Mouse (Mus musculus) macrophage (primary cell): ENCODE data around the gene Hmgcs2. TPM values are rescaled to one million over a fixed set of nuclear protein-coding genes. Genes with fewer than 3 reads are reported as not detected.
A peak's percentile ranks its signal among the peaks of the same experiment; 100 is the strongest.

Source experiments
- H3K27ac ChIP-seq: fragments of 350-480 bp; formaldehyde crosslinking; 2 replicates; pipeline ENCODE4 v1.9.0; 2021
- H3K36me3 ChIP-seq: fragments of 350-480 bp; formaldehyde crosslinking; 2 replicates; pipeline ENCODE4 v1.9.0; 2021; ENCODE audit errors: inconsistent target
- H3K4me3 ChIP-seq: fragments of 350-480 bp; formaldehyde crosslinking; 2 replicates; pipeline ENCODE4 v1.9.0; 2021; ENCODE audit errors: inconsistent target
- H3K79me2 ChIP-seq: fragments of 350-480 bp; formaldehyde crosslinking; 2 replicates; pipeline ENCODE4 v1.9.0; 2021; ENCODE audit errors: inconsistent target
- WGBS: methylation state at CpG from one replicate; pipeline ENCODE4 v1.1.7; 2026; ENCODE audit warnings: inconsistent platforms; ENCODE audit not compliant: missing documents; 5-methylcytosine and 5-hydroxymethylcytosine counted together
- polyA plus RNA-seq: library from polyadenylated mRNA; stranded (reverse); fragments of 250-400 nt; gene quantifications from 3 replicates; pipeline ENCODE4 v1.2.4, GENCODE M21; 2018; ENCODE audit warnings: inconsistent platforms

Hmgcs2 gene
- polyA plus RNA-seq, 1 experiment from 2014 or later: not detected

GRCm38 (mm10) chr3:98301761-98302160, 21.5 kb downstream of the Hmgcs2 start:
- no peaks in the 10 kb centered on the region for H3K79me2 ChIP-seq
- no peak overlapping the region for H3K27ac ChIP-seq
- H3K36me3 ChIP-seq: no peaks in the 10 kb centered on the region
- H3K4me3 ChIP-seq: no peak overlapping the region
- WGBS: 93% methylated on average over 3 of the region's 3 CpGs

DNA sequence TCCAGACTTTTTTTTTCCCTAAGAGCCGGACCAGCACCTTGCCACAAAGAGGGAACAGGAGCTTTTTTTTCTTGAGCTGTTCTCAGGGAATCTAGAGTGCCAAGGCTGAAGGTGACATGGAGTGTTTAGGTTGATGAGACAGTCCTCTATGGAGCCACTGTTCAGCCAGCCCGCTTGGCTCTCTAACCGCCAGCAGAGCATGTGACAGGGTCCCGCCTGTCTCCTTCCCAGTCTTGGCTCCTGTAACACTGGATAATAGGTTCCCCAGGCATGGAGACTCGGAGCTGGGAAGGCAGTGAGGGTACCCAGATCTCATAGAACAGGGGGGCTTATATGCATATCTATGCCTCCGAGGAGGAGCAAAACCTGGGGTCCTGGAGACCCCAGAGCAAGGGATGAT, 28.4 kb downstream of the Hmgcs2 start:
- no peak overlapping the region for H3K27ac ChIP-seq
- H3K36me3 ChIP-seq: no peaks in the 10 kb centered on the region
- H3K79me2 ChIP-seq: no peaks in the 10 kb centered on the region
- 91% methylated on average over 6 of the region's 6 CpGs for WGBS
- no peak overlapping the region for H3K4me3 ChIP-seq

DNA sequence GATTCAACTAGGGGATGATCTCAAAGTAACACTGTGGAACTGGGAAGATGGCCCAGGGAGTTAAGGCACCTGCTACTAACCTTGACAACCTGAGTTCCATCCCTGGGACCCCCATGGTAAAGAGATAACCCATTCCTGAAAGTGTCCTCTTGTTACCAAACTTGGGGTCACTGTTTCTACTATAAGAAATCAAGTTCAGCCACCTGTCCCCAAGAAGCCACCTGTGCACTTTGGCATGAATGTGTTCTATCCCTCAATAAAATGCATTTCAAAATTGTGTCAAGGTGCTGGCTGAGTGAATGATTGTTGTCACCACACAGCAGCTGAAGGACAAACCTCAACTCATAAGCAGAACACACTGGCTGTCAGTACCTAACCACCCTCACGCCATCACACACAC, 30.2 kb downstream of the Hmgcs2 start:
- no CpG with 5 or more reads among the region's 1 CpGs for WGBS

DNA sequence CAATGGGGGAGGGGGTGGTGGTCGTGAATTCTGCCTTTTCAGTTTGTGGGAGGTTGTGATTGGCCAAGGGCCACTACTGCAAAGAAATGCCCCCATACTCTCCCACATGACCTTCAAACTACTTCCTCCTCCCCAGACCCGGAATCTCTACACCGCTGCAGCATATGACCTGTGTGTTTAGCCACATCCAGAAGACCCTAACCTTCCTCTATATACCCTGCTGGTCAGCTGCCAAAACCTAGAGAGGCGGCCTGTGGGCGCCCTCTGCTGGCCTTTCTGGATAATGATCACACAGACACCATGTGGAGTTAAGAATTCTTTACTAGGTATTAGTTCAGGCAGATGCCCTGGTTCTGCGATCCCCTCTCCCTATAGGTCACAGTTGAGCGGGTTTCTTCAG, 32.6 kb downstream of the Hmgcs2 start:
- no peak overlapping the region for H3K27ac ChIP-seq
- no peak overlapping the region for H3K4me3 ChIP-seq
- H3K79me2 ChIP-seq: no peaks in the 10 kb centered on the region
- no peaks in the 10 kb centered on the region for H3K36me3 ChIP-seq
- WGBS: 31% methylated on average over 5 of the region's 7 CpGs

More for the DNA sequence above, 30.2 kb downstream of the Hmgcs2 start:
- Histone ChIP-seq H3K4me3 (no peak overlapping the region), H3K36me3 (no peaks in the 10 kb centered on the region), H3K27ac (no peak overlapping the region), H3K79me2 (no peaks in the 10 kb centered on the region)

GRCm38 (mm10) chr3:98313294-98314155, 33.3 kb downstream of the Hmgcs2 start:
- Histone ChIP-seq H3K27ac (no peak overlapping the region), H3K4me3 (no peak overlapping the region), H3K79me2 (no peaks in the 10 kb centered on the region), H3K36me3 (no peaks in the 10 kb centered on the region)
- 94% methylated on average over 9 of the region's 9 CpGs for WGBS

DNA sequence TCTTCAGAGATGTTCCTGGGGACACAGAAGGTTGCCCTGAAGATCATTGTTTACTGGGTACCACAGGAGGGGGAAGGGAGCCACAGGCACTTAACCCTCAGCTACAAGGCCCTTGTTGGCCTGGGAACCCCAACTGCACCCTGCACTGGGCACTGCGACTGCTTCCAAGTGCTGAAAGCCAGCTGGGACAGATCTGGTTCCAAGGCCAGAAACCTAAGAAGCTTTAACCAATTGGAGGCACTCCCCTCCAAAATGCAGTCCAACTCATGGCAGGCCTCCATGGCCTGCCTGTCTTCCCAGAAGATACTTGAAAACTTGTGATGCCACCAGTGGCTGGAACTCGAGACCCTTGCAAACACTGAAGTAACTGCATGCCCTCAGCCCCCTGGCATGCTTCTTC, 34.9 kb downstream of the Hmgcs2 start:
- H3K4me3 ChIP-seq: no peak overlapping the region
- 91% methylated on average over 2 of the region's 2 CpGs for WGBS
- no peak overlapping the region for H3K27ac ChIP-seq
- no peaks in the 10 kb centered on the region for H3K36me3 ChIP-seq
- H3K79me2 ChIP-seq: no peaks in the 10 kb centered on the region

DNA sequence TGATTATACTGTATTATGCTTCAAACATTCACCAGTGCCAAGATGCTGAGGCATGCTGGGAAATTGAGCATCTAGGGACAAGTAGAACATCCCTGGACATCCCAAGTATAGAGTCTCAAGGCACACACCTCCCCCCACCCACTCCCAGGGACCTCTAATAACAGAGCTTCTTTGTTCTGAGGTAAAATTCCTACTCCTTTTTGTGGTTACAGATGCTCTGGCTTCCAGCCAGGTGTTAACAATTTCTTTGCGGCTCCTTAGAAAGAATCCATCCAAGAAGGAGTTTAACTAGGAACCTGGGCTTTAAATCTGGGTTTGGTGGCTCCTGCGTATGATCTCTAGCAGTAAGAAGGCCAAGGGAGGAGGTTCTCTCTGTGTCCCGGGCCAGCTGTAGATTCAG, 36.9 kb downstream of the Hmgcs2 start:
- H3K36me3 ChIP-seq: no peaks in the 10 kb centered on the region

DNA sequence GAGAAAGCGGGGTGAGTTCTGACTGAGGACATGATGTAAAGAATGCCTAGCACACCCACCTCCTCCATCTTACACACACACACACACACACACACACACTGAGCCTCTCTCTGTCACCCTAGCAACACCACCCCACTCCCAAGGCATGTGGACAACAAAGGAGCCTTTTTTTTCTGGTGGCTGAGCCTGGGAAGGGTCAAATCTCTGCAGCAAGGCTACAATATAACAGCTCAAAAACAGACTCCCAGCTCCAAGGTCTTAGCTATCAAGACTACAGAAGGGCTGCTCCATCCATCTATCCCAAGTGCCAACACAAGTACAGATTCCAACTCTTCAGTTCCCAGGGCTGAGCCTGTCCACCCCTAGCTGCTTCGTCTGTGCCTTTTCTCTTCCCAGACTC, 39.0 kb downstream of the Hmgcs2 start:
- 85% methylated on average over 2 of the region's 2 CpGs for WGBS
- Histone ChIP-seq H3K27ac (no peak overlapping the region), H3K4me3 (no peak overlapping the region), H3K79me2 (no peaks in the 10 kb centered on the region), H3K36me3 (no peaks in the 10 kb centered on the region)

More for the DNA sequence above, 36.9 kb downstream of the Hmgcs2 start:
- no peaks in the 10 kb centered on the region for H3K79me2 ChIP-seq
- no peak overlapping the region for H3K4me3 ChIP-seq
- no peak overlapping the region for H3K27ac ChIP-seq
- 94% methylated on average over 3 of the region's 3 CpGs for WGBS

GRCm38 (mm10) chr3:98322209-98322608, 42.0 kb downstream of the Hmgcs2 start:
- Histone ChIP-seq H3K79me2 (no peaks in the 10 kb centered on the region), H3K4me3 (no peak overlapping the region), H3K36me3 (no peaks in the 10 kb centered on the region), H3K27ac (no peak overlapping the region)
- 67% methylated on average over 5 of the region's 5 CpGs for WGBS

DNA sequence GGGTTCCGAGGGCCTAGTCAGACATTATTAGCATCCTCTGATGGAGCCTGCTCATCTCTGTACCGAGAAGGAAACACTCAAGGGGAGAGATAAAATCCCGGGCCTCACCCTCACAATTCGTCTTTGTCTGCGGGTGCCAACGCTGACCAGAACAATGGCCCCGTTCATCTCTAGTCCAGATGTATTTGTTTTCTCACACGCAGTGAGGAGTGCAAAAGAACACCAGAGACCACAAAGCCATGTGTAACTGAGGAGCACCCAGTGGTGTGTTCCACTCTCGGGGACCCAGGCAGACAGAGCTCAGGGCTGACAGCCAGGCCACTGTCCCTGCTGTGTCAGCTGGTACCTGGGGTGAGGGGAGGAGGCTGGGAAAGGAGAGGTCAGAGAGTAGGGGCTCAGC, 44.0 kb downstream of the Hmgcs2 start:
- Histone ChIP-seq H3K36me3 (no peaks in the 10 kb centered on the region), H3K4me3 (no peak overlapping the region), H3K79me2 (no peaks in the 10 kb centered on the region), H3K27ac (no peak overlapping the region)
- WGBS: 94% methylated on average over 9 of the region's 9 CpGs

DNA sequence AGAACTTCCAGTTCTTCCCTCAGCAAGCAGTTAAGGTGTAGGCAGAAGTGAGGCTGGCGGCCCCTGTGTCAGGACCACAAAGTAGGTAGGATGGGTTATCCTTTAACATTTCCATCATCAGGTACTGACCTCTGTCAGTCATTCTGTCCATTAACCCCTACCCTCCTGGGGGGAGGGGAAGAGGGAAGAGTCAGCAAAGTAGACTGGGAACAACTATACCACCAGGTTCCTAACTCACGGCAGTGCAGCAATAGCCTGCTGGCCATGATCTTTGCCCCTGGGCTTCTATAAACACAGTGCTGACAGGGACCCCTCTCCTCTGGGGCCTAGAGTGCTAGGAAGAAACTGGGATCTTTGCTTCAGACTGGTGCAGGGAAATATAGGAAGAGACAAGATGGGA, 53.8 kb downstream of the Hmgcs2 start:
- H3K4me3 ChIP-seq: no peak overlapping the region
- H3K27ac ChIP-seq: no peak overlapping the region
- H3K36me3 ChIP-seq: no peaks in the 10 kb centered on the region
- 100% methylated on average over 2 of the region's 2 CpGs for WGBS
- H3K79me2 ChIP-seq: no peaks in the 10 kb centered on the region

- H3K4me3 ChIP-seq: no peak overlapping the region
- H3K36me3 ChIP-seq: no peaks in the 10 kb centered on the region
- no peaks in the 10 kb centered on the region for H3K79me2 ChIP-seq
- no peak overlapping the region for H3K27ac ChIP-seq
Measured at GRCm38 (mm10) chr3:98335331-98335730, 55.1 kb downstream of the Hmgcs2 start.

GRCm38 (mm10) chr3:98335886-98336285, 55.7 kb downstream of the Hmgcs2 start:
- Histone ChIP-seq H3K79me2 (no peaks in the 10 kb centered on the region), H3K4me3 (no peak overlapping the region), H3K27ac (no peak overlapping the region), H3K36me3 (no peaks in the 10 kb centered on the region)
- WGBS: 40% methylated on average over 7 of the region's 7 CpGs

DNA sequence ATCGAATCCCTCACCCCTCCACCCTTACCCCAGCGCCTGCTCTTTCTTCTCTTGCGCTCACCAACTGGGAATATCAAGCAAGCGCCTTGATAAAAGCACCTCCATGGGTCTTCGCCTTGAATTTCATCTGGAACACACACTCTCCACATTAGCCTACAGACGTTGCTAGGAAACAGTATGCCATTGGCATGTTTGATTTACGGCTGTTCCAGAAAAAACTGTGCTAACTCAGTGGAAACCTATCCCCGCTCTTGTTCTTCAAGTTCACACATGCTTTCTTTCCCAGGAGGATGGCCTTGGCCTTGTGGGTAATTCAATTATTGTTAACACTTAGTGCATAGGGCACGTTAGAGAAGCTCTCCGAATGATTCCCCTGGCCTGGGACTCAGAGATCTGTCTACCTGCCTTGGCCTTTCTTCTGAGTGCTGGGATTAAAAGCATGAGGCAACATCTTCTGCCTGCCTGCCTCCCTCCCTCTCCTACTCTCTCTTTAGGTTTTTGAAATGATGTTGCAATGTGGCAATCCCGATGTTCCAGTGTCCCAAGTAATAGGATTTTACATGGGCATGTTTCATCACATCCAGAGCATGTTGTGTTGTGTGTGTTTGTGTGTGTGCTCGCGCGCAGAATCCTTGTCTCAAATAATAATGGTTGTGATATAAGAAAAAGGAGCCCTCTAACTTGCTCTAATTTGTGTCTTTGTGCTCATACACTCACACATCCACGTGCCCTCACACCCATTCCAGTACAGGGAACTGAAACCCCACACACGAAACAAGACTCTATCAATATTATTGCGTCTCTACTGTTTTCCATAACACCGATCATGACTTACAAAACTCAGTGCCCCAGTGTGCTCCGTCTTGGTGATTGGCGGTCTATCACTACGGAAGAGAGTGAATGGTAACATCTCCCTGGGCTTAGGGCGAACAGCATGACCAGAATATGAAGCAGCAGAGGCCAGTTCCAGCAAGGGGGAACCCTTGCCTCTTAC, 56.7 kb downstream of the Hmgcs2 start:
- H3K36me3 ChIP-seq: no peaks in the 10 kb centered on the region
- 59% methylated on average over 22 of the region's 22 CpGs for WGBS
- H3K27ac ChIP-seq: no peak overlapping the region
- no peak overlapping the region for H3K4me3 ChIP-seq
- no peaks in the 10 kb centered on the region for H3K79me2 ChIP-seq

DNA sequence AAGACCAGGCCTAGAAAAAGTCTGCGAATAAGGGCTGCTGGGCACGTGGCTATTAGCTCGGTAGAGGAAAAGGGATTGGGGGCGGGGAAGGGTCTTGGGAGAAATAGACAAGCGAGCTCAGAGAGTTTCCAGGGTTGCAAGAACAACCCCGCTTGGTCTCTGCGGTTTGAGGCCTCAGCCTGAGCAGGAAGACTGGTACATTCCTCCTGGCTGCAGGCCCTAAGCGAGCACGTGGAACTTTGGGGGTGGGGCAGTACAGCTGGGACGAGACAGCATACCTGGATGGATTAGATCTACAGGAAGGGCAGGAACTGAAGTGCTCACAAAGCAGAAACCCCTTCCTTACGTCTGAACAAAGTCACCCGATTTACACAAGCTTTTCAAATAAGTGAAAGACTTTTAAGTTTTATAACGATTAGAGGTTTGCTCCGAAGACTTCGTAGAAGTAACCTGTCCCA, 58.4 kb downstream of the Hmgcs2 start:
- no peak overlapping the region for H3K27ac ChIP-seq
- H3K4me3 ChIP-seq: peak overlapping the region; percentile 21
- 23% methylated on average over 15 of the region's 15 CpGs for WGBS
- H3K79me2 ChIP-seq: no peaks in the 10 kb centered on the region
- no peaks in the 10 kb centered on the region for H3K36me3 ChIP-seq
